Mouse (Mus musculus) testis, adult 2 months (tissue): ENCODE measurements around the gene Psmg4.

ENCODE experiments used
- CTCF ChIP-seq: fragments of 200-500 bp; IDR thresholded peaks from 2 replicates; pipeline ENCODE4 v1.5.1; 2012; ENCODE audit warnings: low read depth, mild to moderate bottlenecking, inconsistent platforms, low read length, moderate library complexity; ENCODE audit not compliant: control insufficient read depth, insufficient read depth, insufficient replicate concordance
- POLR2A ChIP-seq: fragments of 200-500 bp; IDR thresholded peaks from 2 replicates; pipeline ENCODE4 v1.6.1; 2012; ENCODE audit warnings: low read depth, mild to moderate bottlenecking, inconsistent platforms, low read length, moderate library complexity; ENCODE audit not compliant: control insufficient read depth

DNA sequence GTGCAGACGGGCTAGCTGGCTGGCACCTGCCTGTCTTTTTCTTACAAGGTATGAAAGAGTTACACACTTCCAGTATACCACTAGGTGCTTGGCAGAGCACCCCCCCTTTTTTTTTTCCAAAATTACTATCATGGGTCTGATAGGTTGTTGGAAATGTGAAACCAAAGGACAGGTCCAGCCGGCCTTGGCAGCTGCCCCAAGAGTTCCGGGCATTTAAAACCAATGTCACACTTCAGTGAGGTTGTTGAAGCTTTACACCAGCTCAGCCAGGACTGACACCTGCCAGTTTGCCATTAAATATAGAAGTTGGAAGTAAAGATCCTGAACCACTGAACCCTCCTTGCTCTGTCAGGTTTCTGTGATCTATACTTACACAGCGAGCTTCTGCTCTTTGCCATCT, 37.1 kb upstream of the Psmg4 start:
- no peak for TF ChIP-seq CTCF
- TF ChIP-seq POLR2A: no peak
